Comparison of ENCODE assay signal across 29 mouse cellular contexts in genomic region chr15:80653865-80654264, GRCm38 (mm10). TPM values are rescaled to one million over a fixed set of nuclear protein-coding genes. Genes with fewer than 3 reads are reported as not detected.
DNase-seq lines count a peak whose midpoint lies in the region; ATAC-seq and TF ChIP-seq lines count a peak whose summit lies in the region.
"Had no signal": no experiment of that assay in that cellular context is flagged by ENCODE, and none has a peak within 500 bp of the region (broad histone marks: within the 10 kb centered on the region; RNA-seq: fewer than 3 reads in every experiment).

No protein-coding gene starts in this region.

- TF ChIP-seq RAD21 in MEL (IDR thresholded peaks at IDR 0.05; ENCODE audit: low read depth, low read length): no peak

- DNase-seq in MEL (ENCODE audit: low read depth, low spot score): peak; percentile 6
- DNase-seq in retina, embryonic 14.5 days (ENCODE audit: low spot score): no peak
- DNase-seq in ovary, adult 18-20 months (ENCODE audit: low spot score): no peak
- DNase-seq: adrenal gland, postnatal 25 days; cerebellum, adult 11-12 months; cerebellum, postnatal 10 days; forebrain, postnatal 0 days; heart, postnatal 4 days; kidney, adult 11 months; liver, embryonic 13.5 days; lung, adult 2 months; lung, postnatal 14 days; right cerebral cortex, postnatal 14 days; thymus, adult 18-20 months; thymus, postnatal 36 days had no signal

- H3K9ac ChIP-seq in MEL (ENCODE audit: control insufficient read depth, low read depth, low read length, poor library complexity, severe bottlenecking): no peak overlapping the region
- H3K9ac ChIP-seq in intestine, postnatal 0 days (ENCODE audit: low read depth, low read length): no peak overlapping the region
- H3K9ac ChIP-seq in midbrain, embryonic 15.5 days: no peak overlapping the region
- H3K9ac ChIP-seq: forebrain, postnatal 0 days; heart, embryonic 15.5 days; hindbrain, embryonic 14.5 days; kidney, embryonic 15.5 days; liver, embryonic 13.5 days; neural tube, embryonic 15.5 days; stomach, embryonic 15.5 days had no signal

- H3K36me3 ChIP-seq in megakaryocyte, embryonic 14.5 days (replicated peaks; ENCODE audit: low read length): peaks cover 31% of the 10 kb centered on the region
- no peaks in the 10 kb centered on the region for H3K36me3 ChIP-seq in MEL (ENCODE audit: control insufficient read depth in 1 of 2, insufficient read depth in 2 of 2, low read length in 2 of 2)
- no peaks in the 10 kb centered on the region for H3K36me3 ChIP-seq in intestine, postnatal 0 days (ENCODE audit: control insufficient read depth, insufficient read depth)
- no peaks in the 10 kb centered on the region for H3K36me3 ChIP-seq in midbrain, embryonic 15.5 days (replicated peaks)
- H3K36me3 ChIP-seq: embryonic facial prominence, embryonic 10.5 days; G1E; heart, embryonic 15.5 days; kidney, embryonic 15.5 days; liver, embryonic 13.5 days; neural tube, embryonic 15.5 days; stomach, embryonic 15.5 days had no signal

- no peak for TF ChIP-seq POLR2A in MEL (IDR thresholded peaks at IDR 0.05; ENCODE audit: control insufficient read depth in 1 of 2, insufficient read depth in 1 of 2, low read depth in 1 of 2, low read length in 2 of 2, poor library complexity in 1 of 2)

- H3K27ac ChIP-seq in MEL (ENCODE audit: control insufficient read depth, low read depth, low read length): no peak overlapping the region
- H3K27ac ChIP-seq in intestine, postnatal 0 days (ENCODE audit: low read depth, low read length): no peak overlapping the region
- no peak overlapping the region for H3K27ac ChIP-seq in midbrain, embryonic 15.5 days
- H3K27ac ChIP-seq: embryonic facial prominence, embryonic 10.5 days; heart, embryonic 15.5 days; hindbrain, embryonic 14.5 days; kidney, embryonic 15.5 days; left cerebral cortex, adult 2 months; liver, embryonic 13.5 days; neural tube, embryonic 15.5 days; stomach, embryonic 15.5 days had no signal

- peaks cover 34% of the 10 kb centered on the region for H3K4me1 ChIP-seq in megakaryocyte, embryonic 14.5 days
- no peaks in the 10 kb centered on the region for H3K4me1 ChIP-seq in MEL (ENCODE audit: control insufficient read depth in 1 of 2, insufficient read depth in 2 of 2, low read length in 2 of 2)
- no peaks in the 10 kb centered on the region for H3K4me1 ChIP-seq in intestine, postnatal 0 days (replicated peaks; ENCODE audit: control insufficient read depth, insufficient read depth, low read length)
- peaks cover 9% of the 10 kb centered on the region for H3K4me1 ChIP-seq in midbrain, embryonic 15.5 days
- H3K4me1 ChIP-seq: kidney, embryonic 15.5 days had no signal

- 57% methylated on average over 8 of the region's 8 CpGs for WGBS in intestine, postnatal 0 days
- WGBS in midbrain, embryonic 15.5 days: 89% methylated on average over 8 of the region's 8 CpGs

- no peaks in the 10 kb centered on the region for H3K79me2 ChIP-seq in MEL (ENCODE audit: control insufficient read depth, insufficient read depth, low read length, poor library complexity)

- no peak for ATAC-seq in megakaryocyte, adult 5-6 weeks (ENCODE audit: poor library complexity, severe bottlenecking)
- ATAC-seq in intestine, postnatal 0 days: peak; percentile 66; the same call in 1 of the 2 replicates
- no peak for ATAC-seq in midbrain, embryonic 15.5 days (replicated peaks)
- ATAC-seq: forebrain, postnatal 0 days; midbrain, embryonic 16.5 days had no signal

- H3K4me2 ChIP-seq in intestine, postnatal 0 days (replicated peaks; ENCODE audit: low read depth): no peak overlapping the region
- no peak overlapping the region for H3K4me2 ChIP-seq in midbrain, embryonic 15.5 days
- H3K4me2 ChIP-seq: heart, embryonic 15.5 days; hindbrain, embryonic 14.5 days; kidney, embryonic 15.5 days; liver, embryonic 13.5 days; neural tube, embryonic 15.5 days; stomach, embryonic 15.5 days had no signal

- H3K27me3 ChIP-seq in megakaryocyte, embryonic 14.5 days (replicated peaks): peaks cover 32% of the 10 kb centered on the region
- H3K27me3 ChIP-seq in MEL (ENCODE audit: control insufficient read depth in 1 of 2, insufficient read depth in 2 of 2, low read length in 2 of 2): peaks cover 6 to 9% of the 10 kb centered on the region in 2 experiments; a peak in 3 of 4 replicates
- H3K27me3 ChIP-seq in intestine, postnatal 0 days (replicated peaks; ENCODE audit: control insufficient read depth, insufficient read depth, low read length): no peaks in the 10 kb centered on the region
- no peaks in the 10 kb centered on the region for H3K27me3 ChIP-seq in midbrain, embryonic 15.5 days (replicated peaks)
- H3K27me3 ChIP-seq: kidney, embryonic 15.5 days; neural tube, embryonic 15.5 days; stomach, embryonic 15.5 days had no signal

- 0 out of 2 replicates have a peak, but pooled peaks cover 6% of the 10 kb centered on the region for H3K9me3 ChIP-seq in megakaryocyte, embryonic 14.5 days
- no peaks in the 10 kb centered on the region for H3K9me3 ChIP-seq in MEL (replicated peaks; ENCODE audit: insufficient read depth, low read length)
- no peaks in the 10 kb centered on the region for H3K9me3 ChIP-seq in intestine, postnatal 0 days (ENCODE audit: control insufficient read depth)
- no peaks in the 10 kb centered on the region for H3K9me3 ChIP-seq in midbrain, embryonic 15.5 days
- H3K9me3 ChIP-seq: embryonic facial prominence, embryonic 10.5 days; G1E; heart, embryonic 15.5 days; kidney, embryonic 15.5 days; liver, embryonic 13.5 days; neural tube, embryonic 15.5 days; stomach, embryonic 15.5 days had no signal

- TF ChIP-seq CTCF in MEL (IDR thresholded peaks at IDR 0.05 in 2 of 3, conservative IDR thresholded peaks at IDR 0.05 in 1 of 3; ENCODE audit: control insufficient read depth in 1 of 3, insufficient read depth in 1 of 3, low read depth in 2 of 3, low read length in 3 of 3, poor library complexity in 1 of 3, severe bottlenecking in 1 of 3): no peak
- TF ChIP-seq CTCF in intestine, postnatal 0 days (IDR thresholded peaks at IDR 0.05; ENCODE audit: low read depth): no peak

- H3K4me3 ChIP-seq in megakaryocyte, embryonic 14.5 days (replicated peaks): peak overlapping the region; percentile 29
- no peak overlapping the region for H3K4me3 ChIP-seq in MEL (ENCODE audit: control insufficient read depth in 1 of 2, insufficient read depth in 1 of 2, low read depth in 2 of 2, low read length in 2 of 2)
- H3K4me3 ChIP-seq in intestine, postnatal 0 days (ENCODE audit: low read depth, low read length): no peak overlapping the region
- H3K4me3 ChIP-seq in midbrain, embryonic 15.5 days: no peak overlapping the region
- H3K4me3 ChIP-seq: embryonic facial prominence, embryonic 10.5 days; heart, embryonic 15.5 days; kidney, embryonic 15.5 days; left cerebral cortex, adult 2 months; liver, embryonic 13.5 days; neural tube, embryonic 15.5 days; stomach, embryonic 15.5 days had no signal

- TF ChIP-seq EP300 in MEL (IDR thresholded peaks at IDR 0.05; ENCODE audit: low read depth in 1 of 2, low read length in 2 of 2): no peak

TF ChIP-seq in MEL, 35 proteins besides CTCF, POLR2A, EP300 and RAD21:
- TF ChIP-seq CHD2 (IDR thresholded peaks at IDR 0.05; ENCODE audit: low read length) (no peak), GABPA (IDR thresholded peaks at IDR 0.05; ENCODE audit: low read depth, low read length) (no peak), KAT2A (conservative IDR thresholded peaks at IDR 0.05; ENCODE audit: low read depth, low read length) (no peak), TBP (IDR thresholded peaks at IDR 0.05; ENCODE audit: low read depth, low read length) (no peak), MAX (IDR thresholded peaks at IDR 0.05; ENCODE audit: low read length) (no peak), TCF12 (IDR thresholded peaks at IDR 0.05; ENCODE audit: low read depth, low read length) (no peak), MYB (IDR thresholded peaks at IDR 0.05; ENCODE audit: low read depth, low read length) (no peak), ZMIZ1 (IDR thresholded peaks at IDR 0.05; ENCODE audit: low read depth, low read length) (no peak), BHLHE40 (IDR thresholded peaks at IDR 0.05; ENCODE audit: borderline replicate concordance, low read depth, low read length) (no peak), MEF2A (IDR thresholded peaks at IDR 0.05; ENCODE audit: extremely low read depth, insufficient replicate concordance, low read depth, low read length, poor library complexity, severe bottlenecking) (no peak), MYC (IDR thresholded peaks at IDR 0.05; ENCODE audit: low read depth, low read length) (no peak), JUND (IDR thresholded peaks at IDR 0.05; ENCODE audit: low read depth, low read length) (no peak)

RNA-seq across cellular contexts. Expression of gene Fam83f, which starts 17.8 kb away (rescaled TPM):
- 0.64 and 1.1 TPM in 2 replicates for polyA plus RNA-seq in megakaryocyte, embryonic 14.5 days (2012; ENCODE audit: insufficient read depth, low replicate concordance)
- 1.0 and 1.5 TPM in 2 replicates for total RNA-seq in megakaryocyte, adult 5-6 weeks (2015)
- 1.7 and 2.6 TPM in 2 replicates for total RNA-seq in megakaryocyte, adult 5-6 weeks (2017)
- not detected in 2 replicates for total RNA-seq in MEL (2012; rRNA removed)
- not detected for polyA plus RNA-seq in MEL (2012; ENCODE audit: insufficient read depth in 1 of 2, insufficient read length in 2 of 2, low read depth in 1 of 2, low replicate concordance in 2 of 2, missing spikeins in 1 of 2)
- 19.0 and 24.4 TPM in 2 replicates for polyA plus RNA-seq in intestine, postnatal 0 days (2015; fragmentation: Nextera tagmentation; extraction: Ambion mirVana)
- polyA plus RNA-seq in midbrain, embryonic 15.5 days (2015; fragmentation: Nextera tagmentation; extraction: Ambion mirVana): 0.36 and 0.52 TPM in 2 replicates
- total RNA-seq: megakaryocyte-erythroid progenitor cell, adult 5-6 weeks had no signal
- polyA plus RNA-seq: G1E had no signal

RNA-seq across cellular contexts. Expression of gene Tnrc6b, which starts 57.2 kb away (rescaled TPM):
- 19.3 and 32.0 TPM in 2 replicates for polyA plus RNA-seq in megakaryocyte, embryonic 14.5 days (2012; ENCODE audit: insufficient read depth, low replicate concordance)
- total RNA-seq in megakaryocyte, adult 5-6 weeks (2015): 41.6 and 54.7 TPM in 2 replicates
- 32.1 and 40.2 TPM in 2 replicates for total RNA-seq in megakaryocyte, adult 5-6 weeks (2017)
- 8.0 and 8.2 TPM in 2 replicates for total RNA-seq in MEL (2012; rRNA removed)
- 10 to 100 TPM in 1 of 2 experiments, 1 to 10 TPM in 1; 7.8 to 13.9 TPM for polyA plus RNA-seq in MEL (2012; ENCODE audit: insufficient read depth in 1 of 2, insufficient read length in 2 of 2, low read depth in 1 of 2, low replicate concordance in 2 of 2, missing spikeins in 1 of 2)
- 6.5 and 8.9 TPM in 2 replicates for polyA plus RNA-seq in intestine, postnatal 0 days (2015; fragmentation: Nextera tagmentation; extraction: Ambion mirVana)
- polyA plus RNA-seq in midbrain, embryonic 15.5 days (2015; fragmentation: Nextera tagmentation; extraction: Ambion mirVana): 39.3 and 47.2 TPM in 2 replicates
